Mouse (Mus musculus) 416B (cell line): ENCODE measurements around the gene C1qtnf5.
"Not testable (repeated sequence)": the region's sequence is repeated elsewhere in the genome, so short reads cannot be mapped to it uniquely, and the experiment has no call there.

ENCODE experiments used
- DNase-seq: peaks from one replicate; pipeline ENCODE4 v3.0.0; 2011; ENCODE audit warnings: low read depth

The C1qtnf5 gene

DNA sequence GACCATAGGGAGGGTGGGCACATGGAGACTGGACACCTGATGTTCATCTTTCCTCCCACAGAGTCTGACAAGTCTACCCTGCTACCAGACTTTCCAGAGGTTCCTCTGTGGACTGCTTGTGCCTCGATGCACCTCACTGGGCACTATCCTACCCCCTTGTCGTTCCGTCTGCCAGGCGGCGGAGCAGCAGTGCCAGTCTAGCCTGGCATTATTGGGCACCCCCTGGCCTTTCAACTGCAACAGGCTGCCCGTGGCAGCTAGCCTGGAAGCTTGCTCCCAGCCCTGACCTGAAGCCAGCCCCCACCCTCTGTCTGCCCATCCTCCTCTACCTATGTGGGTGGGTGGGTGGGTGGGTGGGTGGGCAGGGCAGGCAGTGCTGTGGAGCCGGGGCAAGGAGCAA lies 863 bp upstream of the C1qtnf5 start:
- DNase-seq = no peak

DNA sequence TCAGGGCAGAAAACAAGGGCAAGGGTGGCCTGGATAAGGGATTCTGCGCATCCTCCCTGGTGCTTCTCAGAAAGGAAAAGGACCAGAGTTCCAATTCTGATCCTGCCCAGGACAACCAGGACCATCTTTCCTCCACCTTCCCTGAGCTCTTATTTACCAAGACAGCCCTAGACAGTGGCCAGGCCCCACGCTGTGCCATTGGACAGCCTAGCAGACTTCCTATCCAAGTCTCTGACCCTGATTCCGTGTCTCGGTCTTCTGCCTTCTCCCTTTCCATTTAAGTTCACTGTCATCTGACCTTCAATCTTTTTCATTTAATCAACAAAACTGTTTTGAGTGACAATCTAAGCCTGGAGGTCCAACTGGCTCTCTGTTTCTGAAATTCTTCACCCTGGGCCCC lies 449 bp upstream of the C1qtnf5 start:
- no peak for DNase-seq

DNA sequence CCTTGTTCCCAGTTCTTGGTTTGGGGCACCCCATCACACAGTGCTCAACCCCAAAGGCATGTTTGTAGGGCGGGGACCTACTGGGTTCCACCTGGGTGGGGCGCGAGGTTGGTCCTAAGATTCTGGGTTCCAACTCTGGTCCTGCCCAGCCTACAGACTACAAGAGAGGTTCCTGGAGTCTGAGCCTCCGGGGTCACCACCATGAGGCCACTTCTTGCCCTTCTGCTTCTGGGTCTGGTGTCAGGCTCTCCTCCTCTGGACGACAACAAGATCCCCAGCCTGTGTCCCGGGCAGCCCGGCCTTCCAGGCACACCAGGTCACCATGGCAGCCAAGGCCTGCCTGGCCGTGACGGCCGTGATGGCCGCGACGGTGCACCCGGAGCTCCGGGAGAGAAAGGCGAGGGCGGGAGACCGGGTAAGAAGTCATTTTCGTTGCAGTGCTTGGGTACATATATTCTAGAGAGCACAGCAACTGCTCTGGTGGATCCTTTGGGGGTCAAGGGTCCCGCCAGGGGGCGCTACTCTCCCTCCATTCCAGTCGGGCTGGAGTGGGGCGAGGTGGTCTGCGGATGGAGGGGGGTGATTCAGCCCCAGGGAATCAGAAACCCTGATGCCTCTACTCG lies 623 bp downstream of the C1qtnf5 start:
- DNase-seq = no peak

DNA sequence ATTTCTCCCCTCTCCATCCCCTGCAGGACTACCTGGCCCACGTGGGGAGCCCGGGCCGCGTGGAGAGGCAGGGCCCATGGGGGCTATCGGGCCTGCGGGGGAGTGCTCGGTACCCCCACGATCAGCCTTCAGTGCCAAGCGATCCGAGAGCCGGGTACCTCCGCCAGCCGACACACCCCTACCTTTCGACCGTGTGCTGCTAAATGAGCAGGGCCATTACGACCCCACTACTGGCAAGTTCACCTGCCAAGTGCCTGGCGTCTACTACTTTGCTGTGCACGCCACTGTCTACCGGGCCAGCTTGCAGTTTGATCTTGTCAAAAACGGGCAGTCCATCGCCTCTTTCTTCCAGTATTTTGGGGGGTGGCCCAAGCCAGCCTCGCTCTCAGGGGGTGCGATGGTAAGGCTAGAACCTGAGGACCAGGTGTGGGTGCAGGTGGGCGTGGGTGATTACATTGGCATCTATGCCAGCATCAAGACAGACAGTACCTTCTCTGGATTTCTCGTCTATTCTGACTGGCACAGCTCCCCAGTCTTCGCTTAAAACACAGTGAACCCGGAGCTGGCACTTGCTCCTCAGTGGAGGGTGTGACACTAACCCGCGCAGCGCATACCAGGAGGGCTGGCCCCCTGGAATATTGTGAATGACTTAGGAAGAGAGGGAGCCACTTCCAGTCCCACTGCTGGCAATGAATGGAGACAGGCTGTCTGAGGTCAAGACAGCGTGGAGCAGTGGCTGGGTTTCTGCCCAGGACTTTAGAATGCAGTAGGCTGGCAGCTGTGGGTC lies 1.4 kb downstream of the C1qtnf5 start:
- DNase-seq = no peak

DNA sequence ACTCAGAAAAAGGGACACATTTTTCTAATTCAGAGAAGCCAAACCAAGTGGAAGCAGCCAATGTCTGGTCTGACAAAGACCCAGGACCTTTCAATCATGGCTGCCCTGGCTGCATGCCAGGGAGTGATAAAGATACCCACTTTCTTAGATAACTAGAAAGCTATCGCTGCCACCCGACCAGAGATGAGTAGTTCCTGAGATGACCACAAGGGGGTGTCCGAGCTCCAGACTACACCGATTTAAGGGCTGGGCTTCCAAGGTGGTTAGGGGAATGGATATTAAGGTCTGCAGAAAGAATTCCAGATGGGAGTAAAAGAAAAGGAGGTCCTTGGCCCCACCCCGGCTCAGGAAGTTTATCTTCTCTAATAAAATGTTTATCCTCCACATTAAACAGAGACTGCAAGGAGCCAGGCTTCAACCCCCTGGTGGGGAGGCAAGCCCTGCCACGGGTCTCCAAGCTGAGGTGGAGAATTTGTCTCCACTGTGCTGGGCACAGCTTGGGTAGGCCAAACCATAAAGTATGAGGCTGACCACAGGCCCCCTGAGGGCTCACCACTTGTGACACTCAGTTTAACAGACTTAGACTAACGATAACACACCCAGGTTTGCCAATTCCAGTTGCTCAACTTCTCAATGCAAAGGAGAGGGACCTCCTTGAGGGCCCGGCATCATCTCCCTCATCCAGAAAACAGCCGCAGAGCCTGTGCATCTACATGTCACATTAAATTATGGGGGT lies 2.5 kb downstream of the C1qtnf5 start:
- DNase-seq = peak; percentile 76

DNA sequence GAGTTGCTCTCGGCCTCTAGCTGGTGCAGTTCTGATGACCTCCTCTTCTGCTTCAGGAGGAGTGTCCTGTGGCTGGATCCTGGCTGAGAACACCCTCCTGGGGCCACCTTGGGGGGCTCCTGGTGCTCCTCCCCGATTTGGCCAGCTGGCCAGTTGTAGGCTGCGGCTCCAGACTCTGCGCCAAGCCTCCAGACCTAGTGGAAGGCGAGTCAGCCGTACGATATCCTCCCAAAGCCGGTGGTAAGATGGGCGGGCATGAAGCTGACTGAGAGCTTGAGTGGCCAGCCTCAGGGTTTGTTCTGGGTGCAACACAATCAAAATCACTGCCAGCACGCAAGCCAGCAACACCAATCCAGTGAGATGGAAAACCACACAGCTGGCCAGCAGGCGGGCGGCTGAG lies 4.9 kb downstream of the C1qtnf5 start:
- DNase-seq = not testable (repeated sequence)

DNA sequence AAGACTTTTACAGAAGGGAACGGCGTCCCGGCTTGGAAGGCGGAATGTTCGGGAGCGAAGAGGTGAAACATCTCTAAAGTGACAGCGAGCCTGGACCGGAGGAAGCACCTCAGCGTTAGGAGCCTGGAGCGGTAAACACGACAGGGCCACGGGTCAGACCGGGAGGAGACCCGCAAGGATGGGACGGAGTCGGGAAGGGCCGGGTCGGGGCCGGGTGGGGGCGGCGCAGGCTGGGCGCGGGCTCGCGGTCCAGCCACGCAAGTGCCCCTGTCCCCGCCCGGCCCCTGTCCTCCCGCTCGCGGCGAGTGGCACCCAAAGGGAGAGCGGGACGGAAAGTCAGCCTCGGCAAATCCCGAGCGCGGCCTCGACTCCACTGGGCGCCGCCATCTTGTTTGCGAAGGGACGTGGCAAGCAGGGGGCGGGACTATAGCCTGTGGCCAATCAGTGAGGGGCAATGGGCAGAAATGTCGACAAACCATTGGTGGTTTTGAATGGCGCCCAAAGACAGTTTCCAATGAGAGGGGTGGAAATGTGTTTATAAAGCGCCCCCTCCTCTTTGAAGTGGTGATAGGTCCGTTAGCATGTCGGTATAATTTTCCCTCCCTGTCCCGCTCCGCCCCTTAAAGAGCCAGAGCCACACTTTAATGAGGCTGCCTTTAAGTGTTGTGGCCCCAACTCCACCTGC lies 6.2 kb downstream of the C1qtnf5 start, which contains the start of the genes Gm49380 and Rnf26:
TSS of gene Gm49380 (minus strand) at position 396 of the 685 bp plus-strand sequence.
TSS of gene Rnf26 (minus strand) at position 413 of the 685 bp plus-strand sequence.
- peak; percentile 99 for DNase-seq

DNA sequence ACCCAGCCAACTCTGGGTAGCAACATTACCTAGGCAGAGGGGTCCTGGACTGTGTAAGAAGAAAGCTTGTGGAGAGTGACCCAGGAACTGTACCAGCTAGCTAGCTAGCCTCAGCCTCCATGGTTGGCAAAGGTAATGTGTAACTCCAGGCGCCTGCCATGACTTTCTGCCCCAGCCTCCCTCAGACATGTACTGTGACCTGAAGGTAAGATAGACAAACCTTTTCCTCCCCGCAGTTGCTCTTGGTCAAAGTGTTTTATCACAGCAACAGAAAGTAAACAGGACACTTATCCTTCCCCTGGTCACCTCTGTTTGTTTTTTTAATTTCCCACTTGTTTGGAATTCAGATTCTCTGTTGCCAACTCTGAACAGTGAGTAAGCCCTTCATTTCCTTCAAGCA lies 7.4 kb downstream of the C1qtnf5 start:
- DNase-seq = no peak

DNA sequence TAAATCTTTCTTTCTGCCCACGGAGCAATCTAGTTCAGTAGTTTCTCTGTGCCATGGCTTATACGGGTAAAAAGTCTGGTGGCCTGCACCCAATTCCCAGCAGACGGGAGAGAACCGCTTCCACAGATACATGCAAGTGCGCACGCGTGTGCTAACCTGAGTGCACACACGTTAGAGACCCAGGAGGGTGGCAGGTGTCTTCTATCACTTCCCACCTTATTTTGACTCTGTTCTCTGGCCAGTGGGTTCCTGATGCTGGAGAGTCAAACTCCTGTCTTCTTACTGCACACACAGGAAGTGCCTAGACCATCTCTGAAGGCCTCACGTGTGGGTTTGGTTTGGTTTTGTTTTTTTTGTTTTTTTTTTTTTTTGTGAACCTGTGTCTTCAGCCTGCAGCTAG lies 8.6 kb downstream of the C1qtnf5 start:
- no peak for DNase-seq

DNA sequence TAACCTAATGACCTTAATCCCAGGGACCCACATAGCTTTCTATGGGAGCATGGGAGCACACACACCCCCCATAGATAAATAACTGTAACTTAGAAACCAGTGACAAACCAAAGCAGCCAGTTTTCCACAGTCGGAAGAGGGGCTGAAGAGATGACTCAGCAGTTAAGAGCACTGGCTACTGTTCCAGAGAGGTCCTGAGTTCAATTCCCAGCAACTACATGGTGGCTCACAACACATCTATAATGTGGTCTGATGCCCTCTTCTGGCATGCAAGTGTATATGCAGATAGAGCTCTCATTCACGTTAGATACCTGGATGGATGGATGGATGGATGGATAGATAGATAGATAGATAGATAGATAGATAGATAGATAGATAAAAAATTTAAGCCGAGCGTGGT lies 9.1 kb downstream of the C1qtnf5 start:
- DNase-seq = peak; percentile 43

DNA sequence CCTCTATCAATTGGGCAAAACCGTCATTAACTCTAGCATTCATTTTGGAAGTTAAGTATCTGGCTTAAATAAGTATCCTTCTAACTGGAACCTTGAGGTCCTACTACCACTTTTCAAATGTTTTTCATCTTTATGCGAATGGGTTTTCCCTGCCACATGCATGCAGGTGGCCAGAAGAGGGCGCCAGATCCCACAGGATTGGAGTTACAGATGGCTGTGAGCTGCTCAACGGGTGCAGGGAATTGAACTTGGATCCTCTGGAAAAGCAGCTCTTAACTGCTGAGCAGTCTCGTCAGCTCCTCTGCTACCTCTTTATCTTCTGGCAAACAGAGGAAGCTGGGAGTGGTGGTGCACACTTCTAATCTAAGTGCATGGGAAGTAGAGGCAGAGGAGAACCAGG lies 12.0 kb downstream of the C1qtnf5 start:
- DNase-seq = peak; percentile 66

DNA sequence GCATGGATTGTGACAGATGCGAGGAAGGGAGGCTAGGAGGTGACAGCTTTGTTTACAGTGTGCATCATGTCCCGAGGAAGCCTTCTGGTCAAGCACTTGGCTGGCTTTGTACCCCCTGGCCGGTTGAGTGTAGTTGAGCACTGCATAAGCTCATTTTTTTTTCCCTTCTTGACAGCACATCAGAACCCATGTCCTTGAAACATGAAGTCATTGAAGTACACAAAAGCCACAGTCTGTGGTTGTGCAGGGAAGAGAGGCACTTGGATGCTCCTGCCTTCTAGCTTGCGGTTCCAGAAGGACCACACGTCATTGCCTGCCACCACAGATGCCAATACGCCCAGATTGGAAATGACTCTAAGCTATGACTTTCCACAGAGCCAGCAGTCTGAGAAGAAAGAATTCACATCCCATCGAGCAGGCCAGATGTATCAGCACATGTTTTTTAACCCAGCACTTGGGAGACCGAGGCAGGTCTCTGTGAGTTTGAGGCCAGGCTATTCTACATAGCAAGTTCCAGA lies 13.0 kb downstream of the C1qtnf5 start:
- DNase-seq = peak; percentile 35

DNA sequence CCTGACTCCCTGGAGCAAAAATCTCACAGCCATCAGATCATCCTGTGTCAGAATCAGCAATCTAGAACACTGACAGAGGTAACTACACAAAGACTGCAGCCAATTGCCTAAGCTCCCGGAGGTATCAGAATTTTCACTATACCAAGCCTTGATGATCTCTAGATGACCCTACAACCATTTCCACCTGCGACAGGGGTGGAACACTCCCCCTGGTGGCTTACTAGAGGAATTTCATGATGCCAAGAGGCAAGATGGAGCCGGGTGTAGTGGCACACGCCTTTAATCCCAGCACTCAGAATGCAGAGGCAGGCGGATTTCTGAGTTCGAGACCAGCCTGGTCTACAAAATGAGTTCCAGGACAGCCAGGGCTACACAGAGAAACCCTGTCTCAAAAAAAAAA lies 17.3 kb downstream of the C1qtnf5 start:
- DNase-seq = peak; percentile 64

DNA sequence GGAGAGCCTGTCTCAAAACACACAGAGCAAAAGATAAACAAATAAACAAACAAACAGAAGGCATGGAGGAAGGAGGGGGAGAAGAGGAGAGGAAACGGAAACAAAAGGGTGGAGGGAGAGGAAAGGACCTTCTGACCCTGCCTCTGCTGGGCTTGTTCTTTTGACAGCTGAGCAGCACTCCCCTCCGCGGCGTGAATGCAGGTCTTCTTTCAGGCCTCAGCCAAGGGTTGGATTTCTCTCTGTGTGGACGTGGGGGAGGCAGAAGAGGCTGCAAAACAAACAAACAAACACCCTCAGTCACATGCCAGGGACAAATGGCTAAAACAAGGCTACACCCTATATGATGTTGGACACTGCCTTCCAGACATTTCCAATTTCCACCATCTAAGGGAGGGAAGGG lies 18.0 kb downstream of the C1qtnf5 start:
- DNase-seq = no peak

DNA sequence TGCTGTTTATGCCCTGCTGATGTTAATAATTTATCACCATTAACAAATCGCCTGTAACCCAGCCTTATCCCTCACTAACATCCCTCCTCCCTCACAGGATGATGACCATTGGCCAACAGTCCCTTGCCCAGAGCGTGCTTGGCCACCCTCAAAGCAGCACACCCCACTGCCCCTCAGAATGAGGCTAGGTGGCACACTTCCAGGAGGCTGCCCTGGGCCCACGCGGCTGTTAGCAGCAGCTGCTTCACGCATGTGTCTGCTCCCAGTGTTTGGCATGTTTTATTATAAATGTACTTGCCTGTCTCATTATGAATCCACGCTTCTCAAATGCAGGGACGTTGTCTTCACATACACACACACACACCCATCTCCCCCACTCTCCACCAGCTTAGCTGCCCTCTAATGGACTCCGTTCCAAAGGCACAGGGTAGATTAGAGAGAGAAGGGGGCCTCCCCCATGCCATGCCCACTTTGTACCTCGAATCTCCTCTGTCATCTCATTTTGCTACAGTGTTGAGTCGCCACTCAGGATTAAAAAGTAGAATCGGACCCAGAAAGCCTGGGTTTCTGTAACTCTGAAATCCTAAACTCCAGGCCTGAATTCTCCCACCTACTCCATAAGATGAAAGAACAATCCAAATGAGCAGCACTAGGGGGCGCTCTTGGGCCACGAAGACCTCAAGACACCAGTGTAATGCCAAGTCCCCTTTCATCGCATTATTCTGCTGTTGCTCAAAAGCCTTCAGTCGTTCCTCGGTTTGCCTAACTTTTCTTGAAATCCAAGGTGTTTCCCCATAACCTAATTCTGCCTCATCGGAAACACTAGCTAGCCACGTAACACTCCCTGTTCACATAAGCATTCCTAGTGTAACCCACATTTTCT lies 18.7 kb downstream of the C1qtnf5 start:
- DNase-seq = peak; percentile 91

DNA sequence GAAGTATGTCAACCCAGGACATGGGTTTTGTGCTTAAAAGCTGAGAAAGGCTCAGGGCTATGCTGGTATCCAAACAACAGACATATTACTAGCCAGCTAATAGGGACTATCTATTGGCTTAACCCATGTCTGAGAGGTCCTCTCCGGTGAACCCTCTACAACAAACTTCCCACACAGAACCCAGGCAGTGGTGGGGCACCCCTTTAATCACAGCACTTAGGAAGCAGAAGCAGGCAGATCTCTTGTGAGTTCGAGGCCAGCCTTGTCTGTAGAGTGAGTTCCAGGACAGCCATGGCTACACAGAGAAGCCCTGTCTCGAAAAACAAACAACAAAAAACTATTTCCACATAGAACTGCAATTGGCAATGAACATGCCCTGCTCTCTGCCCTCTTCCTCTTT lies 19.7 kb downstream of the C1qtnf5 start:
- DNase-seq = no peak

DNA sequence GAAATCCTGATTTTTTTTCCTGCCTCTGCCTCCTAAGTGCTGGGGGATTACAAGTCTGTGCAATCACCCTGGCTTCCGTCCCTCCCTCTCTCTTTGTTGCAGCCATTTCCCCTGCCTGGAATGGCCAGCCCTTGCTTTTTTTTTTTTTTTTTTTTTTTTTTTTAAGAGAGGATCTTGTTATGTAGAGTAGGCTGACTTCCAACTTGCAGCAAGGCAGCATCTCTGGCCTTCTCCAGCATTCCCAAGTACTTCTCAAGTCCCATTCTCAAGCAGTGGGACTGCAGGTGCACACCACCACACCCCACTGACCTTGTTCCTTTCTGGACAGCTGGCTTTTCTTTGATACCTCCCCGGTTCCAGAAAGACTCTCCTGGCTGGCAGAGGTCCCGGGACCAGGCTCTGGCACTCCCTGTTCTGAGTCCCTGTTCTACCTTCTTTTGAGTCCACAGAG lies 20.3 kb downstream of the C1qtnf5 start:
- no peak for DNase-seq

DNA sequence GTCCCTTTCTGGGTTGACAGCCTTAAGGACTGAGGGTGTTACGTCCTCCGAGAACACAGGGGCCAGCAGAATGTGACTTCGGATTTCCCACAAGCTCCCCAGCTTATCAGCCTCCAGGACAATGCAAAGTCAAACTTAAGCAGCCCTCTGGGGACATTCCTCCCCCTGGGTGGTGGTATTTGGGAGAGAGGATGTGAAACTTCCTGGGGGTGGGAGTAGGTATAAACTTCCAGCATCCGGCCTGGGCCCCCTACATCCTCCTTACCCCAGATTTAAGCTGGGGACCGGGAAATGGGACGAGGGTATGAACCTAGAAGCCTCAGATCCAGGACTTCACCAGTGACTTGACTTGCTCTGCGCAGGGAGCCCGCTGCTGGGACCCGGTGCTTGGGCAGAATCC lies 22.6 kb downstream of the C1qtnf5 start:
- no peak for DNase-seq

DNA sequence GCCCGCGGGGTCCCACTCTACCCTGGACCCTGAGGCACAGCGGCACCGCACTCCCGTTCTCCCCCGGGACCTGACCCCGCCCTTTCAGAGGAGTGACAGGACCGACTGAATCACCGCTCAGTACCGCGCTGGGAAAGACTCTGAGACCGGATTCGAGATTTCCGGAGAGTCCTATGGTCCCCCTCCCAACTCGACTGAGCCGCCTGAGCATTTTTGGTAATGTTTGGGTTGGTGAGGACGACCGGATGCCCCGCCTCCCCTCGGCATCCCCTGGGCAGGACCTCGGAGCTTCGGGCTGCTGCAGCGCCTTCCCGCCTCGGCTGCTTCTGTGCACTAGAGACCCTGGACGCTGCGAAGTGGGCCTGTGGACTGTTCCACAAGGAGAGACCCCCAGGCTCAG lies 23.0 kb downstream of the C1qtnf5 start:
- peak; percentile 87 for DNase-seq

DNA sequence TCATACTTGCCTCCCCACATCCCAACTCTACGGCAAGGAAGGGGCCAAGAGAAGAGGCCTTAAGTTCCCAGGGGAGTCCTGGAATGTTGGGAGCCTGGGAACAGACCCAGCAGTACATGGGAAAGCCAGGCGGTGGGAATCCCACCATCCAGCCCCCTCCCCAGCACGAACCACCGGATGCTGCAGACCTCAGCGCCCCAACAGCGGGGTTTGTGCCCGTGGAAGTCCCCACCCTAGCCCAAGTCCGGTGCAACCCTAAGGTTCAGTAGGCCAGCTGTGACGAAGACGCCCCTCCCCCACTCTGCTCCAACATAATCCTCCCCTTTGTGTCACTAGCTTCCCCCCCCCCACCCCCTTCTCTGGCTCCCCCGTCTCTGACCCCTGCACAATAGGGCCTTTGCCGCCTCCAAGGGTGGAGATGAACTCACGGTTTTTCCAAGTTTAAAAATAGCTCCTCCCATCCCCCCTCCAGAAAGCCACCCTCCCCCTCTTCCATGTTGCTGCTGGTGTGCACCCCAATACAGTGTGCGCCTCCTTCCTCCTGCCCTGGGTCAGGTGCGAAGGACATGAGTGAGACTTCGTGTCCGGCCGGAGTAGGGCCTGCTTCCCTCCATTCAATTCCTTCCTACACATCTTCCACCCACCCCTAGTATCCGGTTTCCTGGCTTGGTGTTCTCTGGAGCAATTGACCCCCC lies 23.7 kb downstream of the C1qtnf5 start:
- DNase-seq = no peak

DNA sequence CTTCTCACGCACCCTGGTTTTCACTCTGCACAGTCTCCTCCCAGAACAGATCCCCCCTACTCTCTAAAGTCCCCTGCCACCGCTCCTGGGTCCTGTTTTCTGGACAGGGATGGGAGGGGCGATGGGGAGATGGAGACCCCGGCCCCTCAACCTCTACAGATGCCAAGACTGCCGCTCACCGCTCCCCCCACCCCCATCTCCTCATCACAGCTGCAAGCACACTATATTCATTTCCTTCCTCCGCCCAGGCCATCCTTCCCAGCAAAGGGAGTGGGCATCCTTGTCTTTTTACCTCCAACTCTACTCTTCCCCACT lies 24.2 kb downstream of the C1qtnf5 start:
- DNase-seq = no peak
